Mouse (Mus musculus): ENCODE data around the gene Ctcfl. TPM values are rescaled to one million over a fixed set of nuclear protein-coding genes. Genes with fewer than 3 reads are reported as not detected.
A peak's percentile ranks its signal among the peaks of the same experiment; 100 is the strongest.

Gene Ctcfl
- polyA plus RNA-seq, 1 experiment from 2014 or later: 0.04 TPM

- Histone ChIP-seq H3K27me3 (ENCODE audit: insufficient read depth, poor library complexity, severe bottlenecking) (no peaks in the 10 kb centered on the region), H3K9me3 (peaks cover 11% of the 10 kb centered on the region), H3K4me1 (replicated peaks) (no peaks in the 10 kb centered on the region), H3K36me3 (no peaks in the 10 kb centered on the region), H3K27ac (no peak overlapping the region), H3K4me3 (no peak overlapping the region)
- 94% methylated on average over 7 of the region's 7 CpGs for WGBS
- no peak for DNase-seq (ENCODE audit: low spot score)
Measured at GRCm38 (mm10) chr2:173072948-173073347, 46.4 kb downstream of the Ctcfl start.

GRCm38 (mm10) chr2:173064864-173065263 is 54.5 kb downstream of the Ctcfl start:
- Histone ChIP-seq H3K36me3 (no peaks in the 10 kb centered on the region), H3K9me3 (peaks cover 10% of the 10 kb centered on the region), H3K4me1 (replicated peaks) (peaks cover 22% of the 10 kb centered on the region), H3K4me3 (no peak overlapping the region), H3K27ac (no peak overlapping the region), H3K27me3 (ENCODE audit: insufficient read depth, poor library complexity, severe bottlenecking) (no peaks in the 10 kb centered on the region)
- 86% methylated on average over 2 of the region's 2 CpGs for WGBS
- DNase-seq (ENCODE audit: low spot score): no peak

GRCm38 (mm10) chr2:173063219-173063618 is 56.1 kb downstream of the Ctcfl start:
- peaks cover 6% of the 10 kb centered on the region for H3K9me3 ChIP-seq
- H3K4me1 ChIP-seq (replicated peaks): peaks cover 29% of the 10 kb centered on the region
- no peaks in the 10 kb centered on the region for H3K36me3 ChIP-seq
- H3K27ac ChIP-seq: no peak overlapping the region
- H3K4me3 ChIP-seq: no peak overlapping the region
- no peak for DNase-seq (ENCODE audit: low spot score)
- no peaks in the 10 kb centered on the region for H3K27me3 ChIP-seq (ENCODE audit: insufficient read depth, poor library complexity, severe bottlenecking)
- WGBS: 82% methylated on average over 1 of the region's 1 CpGs

GRCm38 (mm10) chr2:173061443-173062351 is 57.6 kb downstream of the Ctcfl start:
- Histone ChIP-seq H3K4me3 (no peak overlapping the region), H3K4me1 (replicated peaks) (peaks cover 44% of the 10 kb centered on the region), H3K9me3 (no peaks in the 10 kb centered on the region), H3K27me3 (ENCODE audit: insufficient read depth, poor library complexity, severe bottlenecking) (no peaks in the 10 kb centered on the region), H3K27ac (peak overlapping the region; percentile 54), H3K36me3 (no peaks in the 10 kb centered on the region)
- DNase-seq (ENCODE audit: low spot score): no peak
- WGBS: 80% methylated on average over 15 of the region's 15 CpGs

GRCm38 (mm10) chr2:173060450-173060849 is 58.9 kb downstream of the Ctcfl start:
- Histone ChIP-seq H3K27ac (no peak overlapping the region; the same call in 1 of the 2 replicates), H3K9me3 (no peaks in the 10 kb centered on the region), H3K27me3 (ENCODE audit: insufficient read depth, poor library complexity, severe bottlenecking) (no peaks in the 10 kb centered on the region), H3K4me1 (replicated peaks) (peaks cover 45% of the 10 kb centered on the region), H3K36me3 (no peaks in the 10 kb centered on the region), H3K4me3 (no peak overlapping the region)
- 86% methylated on average over 9 of the region's 9 CpGs for WGBS
- no peak for DNase-seq (ENCODE audit: low spot score)

GRCm38 (mm10) chr2:173058263-173058662 is 61.1 kb downstream of the Ctcfl start:
- H3K4me3 ChIP-seq: no peak overlapping the region
- peaks cover 45% of the 10 kb centered on the region for H3K4me1 ChIP-seq (replicated peaks)
- H3K9me3 ChIP-seq: no peaks in the 10 kb centered on the region
- peak overlapping the region; percentile 42 for H3K27ac ChIP-seq
- no peaks in the 10 kb centered on the region for H3K36me3 ChIP-seq
- DNase-seq (ENCODE audit: low spot score): no peak
- 46% methylated on average over 11 of the region's 11 CpGs for WGBS
- peaks cover 3% of the 10 kb centered on the region; the same call in 1 of the 2 replicates for H3K27me3 ChIP-seq (ENCODE audit: insufficient read depth, poor library complexity, severe bottlenecking)

GRCm38 (mm10) chr2:173057623-173058022 is 61.7 kb downstream of the Ctcfl start:
- peak overlapping the region; percentile 42; the same call in 1 of the 2 replicates for H3K27ac ChIP-seq
- peaks cover 45% of the 10 kb centered on the region for H3K4me1 ChIP-seq (replicated peaks)
- 66% methylated on average over 10 of the region's 10 CpGs for WGBS

GRCm38 (mm10) chr2:173056882-173057315 is 62.4 kb downstream of the Ctcfl start:
- DNase-seq (ENCODE audit: low spot score): no peak
- no peak overlapping the region for H3K27ac ChIP-seq
- peaks cover 7% of the 10 kb centered on the region; the same call in 1 of the 2 replicates for H3K27me3 ChIP-seq (ENCODE audit: insufficient read depth, poor library complexity, severe bottlenecking)
- H3K9me3 ChIP-seq: no peaks in the 10 kb centered on the region
- H3K4me1 ChIP-seq (replicated peaks): peaks cover 41% of the 10 kb centered on the region
- no peak overlapping the region for H3K4me3 ChIP-seq
- 76% methylated on average over 11 of the region's 11 CpGs for WGBS
- no peaks in the 10 kb centered on the region for H3K36me3 ChIP-seq

More at GRCm38 (mm10) chr2:173057623-173058022, 61.7 kb downstream of the Ctcfl start:
- Histone ChIP-seq H3K9me3 (no peaks in the 10 kb centered on the region), H3K36me3 (no peaks in the 10 kb centered on the region), H3K27me3 (ENCODE audit: insufficient read depth, poor library complexity, severe bottlenecking) (peaks cover 6% of the 10 kb centered on the region; the same call in 1 of the 2 replicates), H3K4me3 (no peak overlapping the region)
- DNase-seq (ENCODE audit: low spot score): no peak

GRCm38 (mm10) chr2:173056303-173056881 is 62.9 kb downstream of the Ctcfl start:
- H3K27ac ChIP-seq: no peak overlapping the region
- peaks cover 38% of the 10 kb centered on the region for H3K4me1 ChIP-seq (replicated peaks)
- no peak for DNase-seq (ENCODE audit: low spot score)
- no peaks in the 10 kb centered on the region for H3K9me3 ChIP-seq
- WGBS: 85% methylated on average over 10 of the region's 10 CpGs
- H3K36me3 ChIP-seq: no peaks in the 10 kb centered on the region
- no peak overlapping the region for H3K4me3 ChIP-seq
- peaks cover 7% of the 10 kb centered on the region; the same call in 1 of the 2 replicates for H3K27me3 ChIP-seq (ENCODE audit: insufficient read depth, poor library complexity, severe bottlenecking)

GRCm38 (mm10) chr2:173053846-173054245 is 65.5 kb downstream of the Ctcfl start:
- H3K27me3 ChIP-seq (ENCODE audit: insufficient read depth, poor library complexity, severe bottlenecking): peaks cover 18% of the 10 kb centered on the region
- no peak overlapping the region; the same call in 1 of the 2 replicates for H3K27ac ChIP-seq
- H3K9me3 ChIP-seq: no peaks in the 10 kb centered on the region
- H3K4me1 ChIP-seq (replicated peaks): peaks cover 49% of the 10 kb centered on the region
- no peak overlapping the region for H3K4me3 ChIP-seq
- H3K36me3 ChIP-seq: no peaks in the 10 kb centered on the region
- no peak for DNase-seq (ENCODE audit: low spot score)
- 82% methylated on average over 6 of the region's 6 CpGs for WGBS

GRCm38 (mm10) chr2:173052881-173053280 is 66.4 kb downstream of the Ctcfl start:
- Histone ChIP-seq H3K36me3 (no peaks in the 10 kb centered on the region), H3K4me3 (no peak overlapping the region), H3K27ac (no peak overlapping the region), H3K4me1 (replicated peaks) (peaks cover 49% of the 10 kb centered on the region), H3K27me3 (ENCODE audit: insufficient read depth, poor library complexity, severe bottlenecking) (peaks cover 18% of the 10 kb centered on the region), H3K9me3 (no peaks in the 10 kb centered on the region)
- 89% methylated on average over 8 of the region's 8 CpGs for WGBS
- no peak for DNase-seq (ENCODE audit: low spot score)

GRCm38 (mm10) chr2:173050604-173051382 is 68.5 kb downstream of the Ctcfl start:
- Histone ChIP-seq H3K4me3 (no peak overlapping the region), H3K27ac (peak overlapping the region; percentile 67), H3K9me3 (no peaks in the 10 kb centered on the region), H3K27me3 (ENCODE audit: insufficient read depth, poor library complexity, severe bottlenecking) (peaks cover 18% of the 10 kb centered on the region), H3K4me1 (replicated peaks) (peaks cover 50% of the 10 kb centered on the region), H3K36me3 (no peaks in the 10 kb centered on the region)
- WGBS: 34% methylated on average over 8 of the region's 8 CpGs
- no peak for DNase-seq (ENCODE audit: low spot score)
